Mouse (Mus musculus) liver, embryonic 14 days (tissue): ENCODE results near the gene Ctdspl. TPM values are rescaled to one million over a fixed set of nuclear protein-coding genes. Genes with fewer than 3 reads are reported as not detected.

ENCODE experiments used
- polyA plus RNA-seq: library from polyadenylated mRNA; depleted of rRNA; stranded (reverse); fragments of >200 nt; gene quantifications from 2 replicates; pipeline ENCODE4 v1.2.3, GENCODE M21; 2012; rRNA removed

Gene Ctdspl
- 3.3 and 3.8 TPM in 2 replicates for polyA plus RNA-seq

GRCm38 (mm10) chr9:118926111-118926650 is at the start of gene Ctdspl:
Gene Ctdspl (plus strand): TSS chr9:118926453.

GRCm38 (mm10) chr9:119052154-119052944 is 126.1 kb downstream of the Ctdspl start, which contains the start of gene Vill:
Gene Vill (plus strand): TSS chr9:119052778.

Other genes with a start within 250 kb of the Ctdspl start
- 8.9 and 9.4 TPM in 2 replicates for gene Vill, start 126.3 kb downstream of the Ctdspl start, polyA plus RNA-seq
- 0.82 and 1.3 TPM in 2 replicates for gene Plcd1, start 167.0 kb downstream of the Ctdspl start, polyA plus RNA-seq
- 0.03 and 0.10 TPM in 2 replicates for gene Dlec1, start 176.0 kb downstream of the Ctdspl start, polyA plus RNA-seq
- gene Acaa1b, start 230.6 kb downstream of the Ctdspl start, polyA plus RNA-seq = 3.5 and 3.7 TPM in 2 replicates
- gene Gm47289, start 232.7 kb downstream of the Ctdspl start, polyA plus RNA-seq = not detected in 2 replicates